Mouse (Mus musculus): ENCODE results near the gene Gm10428. TPM values are rescaled to one million over a fixed set of nuclear protein-coding genes. Genes with fewer than 3 reads are reported as not detected.

Gm10428 gene
- not detected in 2 replicates for polyA plus RNA-seq (2014; fragmentation: Nextera tagmentation; extraction: Ambion mirVana)

- no peaks in the 10 kb centered on the region for H3K4me1 ChIP-seq (replicated peaks; ENCODE audit: control insufficient read depth, insufficient read depth, low read length)
- DNase-seq (ENCODE audit: low spot score) (no peak), ATAC-seq (ENCODE audit: low FRiP score) (no peak)
- peaks cover 2% of the 10 kb centered on the region; the same call in 1 of the 2 replicates for H3K27me3 ChIP-seq (ENCODE audit: control insufficient read depth, insufficient read depth, low read length)
- no peaks in the 10 kb centered on the region for H3K9me3 ChIP-seq (ENCODE audit: control insufficient read depth, low read length)
- H3K36me3 ChIP-seq (replicated peaks; ENCODE audit: control insufficient read depth, insufficient read depth): no peaks in the 10 kb centered on the region
- no peak within 1 kb of the TSS for H3K27ac ChIP-seq
- H3K4me3 ChIP-seq (replicated peaks; ENCODE audit: low read length): no peak within 1 kb of the TSS
- H3K9ac ChIP-seq: no peak within 1 kb of the TSS
- 84% methylated on average over 8 of the region's 8 CpGs for WGBS
- H3K4me2 ChIP-seq (replicated peaks): no peak within 1 kb of the TSS
Measured at GRCm38 (mm10) chr11:62752780-62753179, at the start of gene Gm10428. TSS of gene Gm10428 (plus strand) at chr11:62753100.

GRCm38 (mm10) chr11:62706141-62706540 lies 46.8 kb upstream of the Gm10428 start:
- ATAC-seq (ENCODE audit: low FRiP score): no peak
- Histone ChIP-seq H3K27me3 (ENCODE audit: control insufficient read depth, insufficient read depth, low read length) (no peaks in the 10 kb centered on the region), H3K4me1 (replicated peaks; ENCODE audit: control insufficient read depth, insufficient read depth, low read length) (no peaks in the 10 kb centered on the region), H3K9me3 (ENCODE audit: control insufficient read depth, low read length) (no peaks in the 10 kb centered on the region), H3K4me2 (replicated peaks) (no peak overlapping the region), H3K27ac (no peak overlapping the region), H3K9ac (no peak overlapping the region), H3K36me3 (replicated peaks; ENCODE audit: control insufficient read depth, insufficient read depth) (peaks cover 25% of the 10 kb centered on the region), H3K4me3 (replicated peaks; ENCODE audit: low read length) (no peak overlapping the region)
- no peak for DNase-seq (ENCODE audit: low spot score)
- 92% methylated on average over 2 of the region's 2 CpGs for WGBS

- Histone ChIP-seq H3K9me3 (ENCODE audit: control insufficient read depth, low read length) (no peaks in the 10 kb centered on the region), H3K4me1 (replicated peaks; ENCODE audit: control insufficient read depth, insufficient read depth, low read length) (no peaks in the 10 kb centered on the region), H3K27ac (no peak overlapping the region), H3K4me2 (replicated peaks) (no peak overlapping the region), H3K4me3 (replicated peaks; ENCODE audit: low read length) (no peak overlapping the region), H3K36me3 (replicated peaks; ENCODE audit: control insufficient read depth, insufficient read depth) (peaks cover 45% of the 10 kb centered on the region), H3K9ac (no peak overlapping the region), H3K27me3 (ENCODE audit: control insufficient read depth, insufficient read depth, low read length) (no peaks in the 10 kb centered on the region)
- DNase-seq (ENCODE audit: low spot score): no peak
- no peak for ATAC-seq (ENCODE audit: low FRiP score)
- WGBS: 88% methylated on average over 7 of the region's 7 CpGs
Measured at GRCm38 (mm10) chr11:62708252-62708651, 44.6 kb upstream of the Gm10428 start.

- no peak overlapping the region for H3K27ac ChIP-seq
- ATAC-seq (ENCODE audit: low FRiP score) (no peak), DNase-seq (ENCODE audit: low spot score) (no peak)
- no peaks in the 10 kb centered on the region for H3K9me3 ChIP-seq (ENCODE audit: control insufficient read depth, low read length)
- no peaks in the 10 kb centered on the region for H3K27me3 ChIP-seq (ENCODE audit: control insufficient read depth, insufficient read depth, low read length)
- peaks cover 65% of the 10 kb centered on the region for H3K36me3 ChIP-seq (replicated peaks; ENCODE audit: control insufficient read depth, insufficient read depth)
- no peak overlapping the region for H3K4me2 ChIP-seq (replicated peaks)
- H3K9ac ChIP-seq: no peak overlapping the region
- no peaks in the 10 kb centered on the region for H3K4me1 ChIP-seq (replicated peaks; ENCODE audit: control insufficient read depth, insufficient read depth, low read length)
- 84% methylated on average over 5 of the region's 5 CpGs for WGBS
- no peak overlapping the region for H3K4me3 ChIP-seq (replicated peaks; ENCODE audit: low read length)
Measured at GRCm38 (mm10) chr11:62710657-62711056, 42.2 kb upstream of the Gm10428 start.

- Histone ChIP-seq H3K4me1 (replicated peaks; ENCODE audit: control insufficient read depth, insufficient read depth, low read length) (peaks cover 12% of the 10 kb centered on the region), H3K36me3 (replicated peaks; ENCODE audit: control insufficient read depth, insufficient read depth) (peaks cover 52% of the 10 kb centered on the region), H3K4me3 (replicated peaks; ENCODE audit: low read length) (no peak overlapping the region), H3K27ac (no peak overlapping the region), H3K27me3 (ENCODE audit: control insufficient read depth, insufficient read depth, low read length) (no peaks in the 10 kb centered on the region), H3K9me3 (ENCODE audit: control insufficient read depth, low read length) (no peaks in the 10 kb centered on the region), H3K4me2 (replicated peaks) (no peak overlapping the region), H3K9ac (no peak overlapping the region)
- DNase-seq (ENCODE audit: low spot score): no peak
- ATAC-seq (ENCODE audit: low FRiP score): no peak
- WGBS: 94% methylated on average over 8 of the region's 8 CpGs
Measured at GRCm38 (mm10) chr11:62728276-62728675, 24.6 kb upstream of the Gm10428 start.

- peak; percentile 99 for ATAC-seq (ENCODE audit: low FRiP score)
- Histone ChIP-seq H3K4me1 (replicated peaks; ENCODE audit: control insufficient read depth, insufficient read depth, low read length) (peaks cover 12% of the 10 kb centered on the region), H3K9me3 (ENCODE audit: control insufficient read depth, low read length) (no peaks in the 10 kb centered on the region), H3K4me2 (replicated peaks) (peak within 1 kb of the TSS; percentile 61), H3K27ac (peak within 1 kb of the TSS; percentile 94), H3K36me3 (replicated peaks; ENCODE audit: control insufficient read depth, insufficient read depth) (peaks cover 21% of the 10 kb centered on the region), H3K27me3 (ENCODE audit: control insufficient read depth, insufficient read depth, low read length) (no peaks in the 10 kb centered on the region), H3K9ac (peak within 1 kb of the TSS; percentile 81), H3K4me3 (replicated peaks; ENCODE audit: low read length) (peak within 1 kb of the TSS; percentile 69)
- DNase-seq (ENCODE audit: low spot score): peak; percentile 96
- WGBS: under 1% methylated on average over 48 of the region's 48 CpGs
Measured at GRCm38 (mm10) chr11:62731311-62732021, 21.4 kb upstream of the Gm10428 start, which contains the start of gene Zfp287. TSS of gene Zfp287 (minus strand) at chr11:62731905.

GRCm38 (mm10) chr11:62732022-62732387 lies 20.9 kb upstream of the Gm10428 start:
- Histone ChIP-seq H3K4me2 (replicated peaks) (peak overlapping the region; percentile 61), H3K4me3 (replicated peaks; ENCODE audit: low read length) (peak overlapping the region; percentile 69), H3K27me3 (ENCODE audit: control insufficient read depth, insufficient read depth, low read length) (no peaks in the 10 kb centered on the region), H3K36me3 (replicated peaks; ENCODE audit: control insufficient read depth, insufficient read depth) (peaks cover 18% of the 10 kb centered on the region), H3K9ac (peak overlapping the region; percentile 81), H3K9me3 (ENCODE audit: control insufficient read depth, low read length) (no peaks in the 10 kb centered on the region), H3K27ac (0 out of 2 replicates have a peak overlapping the region, but pooled peaks have one; percentile 55), H3K4me1 (replicated peaks; ENCODE audit: control insufficient read depth, insufficient read depth, low read length) (peaks cover 12% of the 10 kb centered on the region)
- WGBS: 7% methylated on average over 5 of the region's 5 CpGs
- ATAC-seq (ENCODE audit: low FRiP score): peak; percentile 47; the same call in 1 of the 2 replicates
- DNase-seq (ENCODE audit: low spot score): no peak

GRCm38 (mm10) chr11:62732665-62733064 lies 20.2 kb upstream of the Gm10428 start:
- H3K4me2 ChIP-seq (replicated peaks): no peak overlapping the region
- H3K27ac ChIP-seq: no peak overlapping the region
- peaks cover 12% of the 10 kb centered on the region for H3K4me1 ChIP-seq (replicated peaks; ENCODE audit: control insufficient read depth, insufficient read depth, low read length)
- DNase-seq (ENCODE audit: low spot score): no peak
- H3K27me3 ChIP-seq (ENCODE audit: control insufficient read depth, insufficient read depth, low read length): no peaks in the 10 kb centered on the region
- H3K9me3 ChIP-seq (ENCODE audit: control insufficient read depth, low read length): no peaks in the 10 kb centered on the region
- no peak for ATAC-seq (ENCODE audit: low FRiP score)
- H3K36me3 ChIP-seq (replicated peaks; ENCODE audit: control insufficient read depth, insufficient read depth): peaks cover 12% of the 10 kb centered on the region
- no peak overlapping the region for H3K9ac ChIP-seq
- no peak overlapping the region for H3K4me3 ChIP-seq (replicated peaks; ENCODE audit: low read length)
- 91% methylated on average over 3 of the region's 3 CpGs for WGBS

GRCm38 (mm10) chr11:62741186-62741585 lies 11.7 kb upstream of the Gm10428 start:
- Histone ChIP-seq H3K9me3 (ENCODE audit: control insufficient read depth, low read length) (no peaks in the 10 kb centered on the region), H3K27me3 (ENCODE audit: control insufficient read depth, insufficient read depth, low read length) (no peaks in the 10 kb centered on the region), H3K36me3 (replicated peaks; ENCODE audit: control insufficient read depth, insufficient read depth) (no peaks in the 10 kb centered on the region), H3K4me3 (replicated peaks; ENCODE audit: low read length) (no peak overlapping the region), H3K4me1 (replicated peaks; ENCODE audit: control insufficient read depth, insufficient read depth, low read length) (0 out of 2 replicates have a peak, but pooled peaks cover 4% of the 10 kb centered on the region), H3K9ac (no peak overlapping the region), H3K27ac (no peak overlapping the region), H3K4me2 (replicated peaks) (no peak overlapping the region)
- whole genome bisulfite sequencing: 91% methylated on average over 2 of the region's 2 CpGs
- DNase-seq (ENCODE audit: low spot score) (no peak), ATAC-seq (ENCODE audit: low FRiP score) (no peak)
